Mouse (Mus musculus) hindbrain, embryonic 12.5 days (tissue): ENCODE data around the gene Tomm6. TPM values are rescaled to one million over a fixed set of nuclear protein-coding genes. Genes with fewer than 3 reads are reported as not detected.

Source experiments
- ATAC-seq: fragments of 200-750 bp; cut with Nextera tagmentation; 2 replicates; pipeline ENCODE4 v1.8.0; 2017; ENCODE audit warnings: moderate TSS enrichment; ENCODE audit not compliant: low FRiP score
- H3K27ac ChIP-seq: fragments of 300-500 bp; sonication (generic); 2 replicates; pipeline ENCODE4 v1.5.1; 2016; ENCODE audit warnings: mild to moderate bottlenecking
- H3K27me3 ChIP-seq: fragments of 300-500 bp; sonication (generic); 2 replicates; pipeline ENCODE4 v1.6.1; 2016; ENCODE audit warnings: mild to moderate bottlenecking
- H3K36me3 ChIP-seq: fragments of 300-500 bp; sonication (generic); 2 replicates; pipeline ENCODE4 v1.6.1; 2016; ENCODE audit warnings: mild to moderate bottlenecking
- H3K4me1 ChIP-seq: fragments of 300-500 bp; sonication (generic); 2 replicates; pipeline ENCODE4 v1.6.1; 2016
- H3K4me2 ChIP-seq: fragments of 300-500 bp; sonication (generic); replicated peaks from 2 replicates; pipeline ENCODE4 v1.6.1; 2016; ENCODE audit warnings: mild to moderate bottlenecking
- H3K4me3 ChIP-seq: fragments of 300-500 bp; sonication (generic); 2 replicates; pipeline ENCODE4 v1.5.1; 2016; ENCODE audit warnings: mild to moderate bottlenecking
- H3K9ac ChIP-seq: fragments of 300-500 bp; sonication (generic); 2 replicates; pipeline ENCODE4 v1.6.1; 2016; ENCODE audit warnings: mild to moderate bottlenecking, moderate library complexity
- H3K9me3 ChIP-seq: fragments of 300-500 bp; sonication (generic); replicated peaks from 2 replicates; pipeline ENCODE4 v1.6.1; 2016; ENCODE audit warnings: mild to moderate bottlenecking
- WGBS: fragments of 180-500 bp; shearing (Covaris S2); methylation state at CpG from one replicate; pipeline ENCODE4 v1.1.7; 2016; 5-methylcytosine and 5-hydroxymethylcytosine counted together
- polyA plus RNA-seq: library from polyadenylated mRNA; unstranded; fragments of >200 nt; fragmentation: Nextera tagmentation; extraction: Ambion mirVana; gene quantifications from 2 replicates; pipeline ENCODE4 v1.2.1, GENCODE M21; 2016

The Tomm6 gene
- polyA plus RNA-seq, 1 experiment from 2014 or later, result 339 TPM

DNA sequence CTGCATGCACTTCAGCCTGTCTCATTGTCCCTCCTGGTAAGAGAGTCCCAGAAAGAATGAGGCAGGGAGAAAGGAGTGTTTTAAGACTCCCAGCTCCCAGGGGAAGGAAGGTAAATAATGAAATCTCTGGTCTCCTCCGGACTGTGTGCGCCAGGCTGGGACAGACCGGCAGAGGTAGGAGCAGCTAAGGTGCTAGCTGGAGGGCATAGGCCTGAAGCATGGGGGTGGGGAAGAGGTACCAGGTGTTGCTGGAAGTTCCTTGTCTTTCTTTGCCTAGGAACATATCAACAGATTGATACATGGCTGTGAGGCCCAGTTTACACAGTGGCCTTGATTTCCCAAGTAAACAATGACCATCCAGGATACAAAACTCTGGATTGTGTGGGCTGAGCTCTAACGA, 20.8 kb upstream of the Tomm6 start:
- Histone ChIP-seq H3K27ac (no peak overlapping the region), H3K27me3 (no peaks in the 10 kb centered on the region), H3K4me3 (no peak overlapping the region), H3K4me1 (0 out of 2 replicates have a peak, but pooled peaks cover 2% of the 10 kb centered on the region), H3K9ac (no peak overlapping the region), H3K4me2 (no peak overlapping the region), H3K9me3 (no peaks in the 10 kb centered on the region), H3K36me3 (no peaks in the 10 kb centered on the region)
- no peak for ATAC-seq
- 66% methylated on average over 4 of the region's 4 CpGs for WGBS

DNA sequence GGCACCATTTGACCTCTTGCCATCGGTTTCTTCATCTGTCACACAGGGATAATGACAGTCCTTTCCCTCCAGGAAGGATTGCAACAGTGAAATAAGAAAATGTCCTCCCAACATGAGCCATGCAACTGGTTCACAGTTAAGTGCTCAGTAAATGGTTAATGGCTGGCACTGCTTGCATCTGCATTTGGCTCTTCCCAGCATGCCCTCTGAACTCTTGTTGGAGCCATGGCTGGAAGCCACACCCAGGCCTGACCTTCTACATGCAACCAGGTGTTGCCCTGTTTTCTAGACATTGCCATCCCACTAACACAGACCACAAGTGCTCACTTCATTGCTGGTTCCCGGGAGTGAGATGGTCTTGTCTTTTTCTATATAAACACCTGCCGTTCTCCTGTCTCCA, 19.8 kb upstream of the Tomm6 start:
- H3K9ac ChIP-seq, result no peak overlapping the region
- H3K4me3 ChIP-seq, result no peak overlapping the region
- no peaks in the 10 kb centered on the region for H3K9me3 ChIP-seq
- 0 out of 2 replicates have a peak, but pooled peaks cover 9% of the 10 kb centered on the region for H3K36me3 ChIP-seq
- ATAC-seq, result no peak
- H3K4me1 ChIP-seq, result 0 out of 2 replicates have a peak, but pooled peaks cover 2% of the 10 kb centered on the region
- 83% methylated on average over 3 of the region's 3 CpGs for whole genome bisulfite sequencing
- H3K27me3 ChIP-seq, result peaks cover 9% of the 10 kb centered on the region
- H3K4me2 ChIP-seq, result no peak overlapping the region
- no peak overlapping the region for H3K27ac ChIP-seq

DNA sequence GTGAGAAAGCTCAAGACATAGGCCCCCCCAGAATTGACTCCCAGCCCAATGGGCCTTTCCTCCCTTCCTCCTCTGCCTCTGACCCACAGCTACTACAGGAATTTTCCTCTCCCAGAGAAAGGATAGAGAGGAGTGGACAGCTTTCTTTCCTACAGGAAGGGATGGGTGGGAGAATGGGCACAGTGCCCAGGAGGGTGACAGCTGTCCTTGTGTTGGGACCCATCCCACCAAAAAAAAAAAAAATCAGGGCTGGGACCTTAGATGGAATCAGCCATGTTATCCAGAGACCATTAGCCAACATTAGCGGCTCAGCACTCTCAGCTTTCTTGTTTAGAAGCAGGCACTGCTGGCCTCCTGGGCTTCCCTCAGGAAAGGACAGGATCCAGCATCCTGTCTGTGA, 18.0 kb upstream of the Tomm6 start:
- 65% methylated on average over 1 of the region's 1 CpGs for WGBS
- no peak overlapping the region for H3K4me2 ChIP-seq
- ATAC-seq, result no peak

GRCm38 (mm10) chr17:47704692-47705091, 16.5 kb upstream of the Tomm6 start:
- no peak overlapping the region for H3K4me3 ChIP-seq
- H3K4me1 ChIP-seq, result no peaks in the 10 kb centered on the region
- H3K36me3 ChIP-seq, result peaks cover 32% of the 10 kb centered on the region
- H3K27ac ChIP-seq, result no peak overlapping the region
- ATAC-seq, result no peak
- no peak overlapping the region for H3K9ac ChIP-seq
- no peaks in the 10 kb centered on the region for H3K9me3 ChIP-seq
- 79% methylated on average over 4 of the region's 4 CpGs for WGBS
- peaks cover 22% of the 10 kb centered on the region for H3K27me3 ChIP-seq
- H3K4me2 ChIP-seq, result no peak overlapping the region

More for the DNA sequence above, 18.0 kb upstream of the Tomm6 start:
- Histone ChIP-seq H3K9ac (no peak overlapping the region), H3K27me3 (peaks cover 22% of the 10 kb centered on the region), H3K27ac (no peak overlapping the region), H3K9me3 (no peaks in the 10 kb centered on the region), H3K36me3 (peaks cover 20% of the 10 kb centered on the region; the same call in 1 of the 2 replicates), H3K4me3 (no peak overlapping the region), H3K4me1 (no peaks in the 10 kb centered on the region)

- ATAC-seq, result no peak
- 29% methylated on average over 20 of the region's 20 CpGs for WGBS
Measured at GRCm38 (mm10) chr17:47703556-47703955, 15.4 kb upstream of the Tomm6 start.

DNA sequence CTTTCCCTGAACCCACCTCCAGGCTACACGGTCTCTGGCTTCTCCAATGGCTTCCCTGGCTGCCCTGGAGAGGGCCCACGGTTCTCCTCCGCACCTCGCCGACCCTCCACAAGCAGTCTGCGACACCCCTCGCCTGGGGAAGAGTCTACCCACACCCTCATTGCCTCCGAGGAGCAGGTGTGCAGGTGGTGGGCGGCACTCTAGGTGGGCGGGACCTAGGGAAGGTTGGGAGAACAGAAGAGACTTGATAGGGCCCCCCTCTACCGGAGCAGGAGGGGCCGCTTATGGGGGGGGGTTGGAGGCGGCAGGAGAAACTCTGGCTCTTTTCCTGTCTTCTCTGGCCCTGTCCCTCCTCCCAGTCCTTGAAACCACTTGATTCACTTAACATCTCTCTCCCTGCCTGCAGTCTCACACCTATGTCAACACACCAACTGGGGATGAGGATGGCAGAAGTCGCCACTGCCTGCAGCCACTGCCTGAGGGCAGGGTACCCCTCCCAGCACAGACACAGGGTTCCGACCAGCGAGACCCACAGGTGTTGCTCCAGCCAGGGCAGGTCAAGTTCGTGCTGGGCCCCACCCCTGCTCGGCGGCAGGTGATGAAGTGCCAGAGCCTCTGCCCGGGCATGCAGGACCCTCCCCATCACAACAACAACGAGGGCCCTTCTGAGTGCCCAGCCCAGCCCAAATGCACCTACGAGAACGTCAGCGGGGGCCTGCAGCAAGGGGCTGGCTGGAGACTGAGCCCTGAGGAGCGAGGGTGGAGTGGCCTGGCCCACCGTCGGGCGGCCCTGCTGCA, 14.6 kb upstream of the Tomm6 start:
- Histone ChIP-seq H3K4me3 (no peak overlapping the region), H3K27ac (no peak overlapping the region), H3K9me3 (no peaks in the 10 kb centered on the region), H3K27me3 (peaks cover 22% of the 10 kb centered on the region), H3K9ac (no peak overlapping the region), H3K4me1 (no peaks in the 10 kb centered on the region), H3K36me3 (peaks cover 46% of the 10 kb centered on the region), H3K4me2 (no peak overlapping the region)
- ATAC-seq, result no peak
- 43% methylated on average over 28 of the region's 28 CpGs for WGBS

More at GRCm38 (mm10) chr17:47703556-47703955, 15.4 kb upstream of the Tomm6 start:
- Histone ChIP-seq H3K27me3 (peaks cover 22% of the 10 kb centered on the region), H3K4me2 (no peak overlapping the region), H3K9ac (no peak overlapping the region), H3K4me3 (no peak overlapping the region), H3K9me3 (no peaks in the 10 kb centered on the region), H3K36me3 (peaks cover 41% of the 10 kb centered on the region), H3K27ac (no peak overlapping the region), H3K4me1 (no peaks in the 10 kb centered on the region)

DNA sequence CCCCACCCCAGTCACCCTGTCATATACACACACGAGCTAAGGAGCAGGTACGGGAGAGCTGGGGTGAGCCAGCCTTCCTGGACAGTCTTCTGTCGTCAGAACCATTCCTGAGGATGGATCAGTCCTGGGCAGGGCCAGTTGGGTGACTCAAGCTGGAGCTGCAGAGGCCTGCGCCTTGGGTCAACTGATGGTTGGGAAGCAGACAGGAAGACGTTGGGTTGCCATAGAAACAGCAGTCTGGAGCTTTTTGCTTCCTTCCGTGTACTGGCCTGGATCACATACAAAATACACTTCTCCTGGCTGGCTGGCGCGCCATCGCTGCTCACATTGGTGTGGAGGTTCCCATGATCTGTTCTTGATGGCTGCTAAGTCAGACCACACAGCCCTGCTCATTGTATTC, 13.6 kb upstream of the Tomm6 start:
- Histone ChIP-seq H3K27me3 (peaks cover 22% of the 10 kb centered on the region), H3K9me3 (no peaks in the 10 kb centered on the region), H3K27ac (no peak overlapping the region), H3K4me1 (no peaks in the 10 kb centered on the region), H3K36me3 (peaks cover 46% of the 10 kb centered on the region), H3K4me2 (no peak overlapping the region), H3K9ac (no peak overlapping the region), H3K4me3 (no peak overlapping the region)
- WGBS, result 73% methylated on average over 9 of the region's 9 CpGs
- ATAC-seq, result no peak

DNA sequence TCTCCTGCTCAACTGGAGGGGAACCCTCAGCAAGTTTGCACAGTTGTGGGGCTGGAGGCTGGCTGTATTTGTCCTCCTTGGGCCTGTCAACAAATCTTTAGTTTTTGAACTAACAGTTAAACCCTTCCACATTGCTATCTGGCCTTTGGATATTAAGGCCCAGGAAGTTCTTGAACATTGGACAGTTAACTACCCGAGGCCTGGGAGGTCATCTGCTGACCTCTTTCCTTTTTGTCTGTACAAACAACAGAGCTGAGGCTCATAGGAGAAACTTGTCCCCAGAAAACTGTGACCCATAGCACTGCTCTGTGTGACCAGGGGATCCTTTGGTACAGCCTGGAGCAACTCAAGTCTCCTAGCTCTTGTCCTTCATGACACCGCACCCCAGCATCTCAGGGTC, 10.9 kb upstream of the Tomm6 start:
- Histone ChIP-seq H3K27me3 (peaks cover 22% of the 10 kb centered on the region), H3K4me2 (no peak overlapping the region), H3K4me3 (no peak overlapping the region), H3K9ac (no peak overlapping the region), H3K9me3 (no peaks in the 10 kb centered on the region), H3K4me1 (peaks cover 9% of the 10 kb centered on the region), H3K27ac (no peak overlapping the region), H3K36me3 (peaks cover 46% of the 10 kb centered on the region)
- 74% methylated on average over 2 of the region's 2 CpGs for WGBS
- ATAC-seq, result no peak

- H3K4me2 ChIP-seq, result no peak overlapping the region
- H3K9me3 ChIP-seq, result no peaks in the 10 kb centered on the region
- H3K36me3 ChIP-seq, result peaks cover 38% of the 10 kb centered on the region
- peaks cover 13% of the 10 kb centered on the region for H3K4me1 ChIP-seq
- H3K27ac ChIP-seq, result no peak overlapping the region
- ATAC-seq, result no peak
- peaks cover 18% of the 10 kb centered on the region for H3K27me3 ChIP-seq
- H3K4me3 ChIP-seq, result no peak overlapping the region
- WGBS, result 90% methylated on average over 10 of the region's 10 CpGs
- H3K9ac ChIP-seq, result no peak overlapping the region
Measured at GRCm38 (mm10) chr17:47698156-47698555, 10.0 kb upstream of the Tomm6 start.

DNA sequence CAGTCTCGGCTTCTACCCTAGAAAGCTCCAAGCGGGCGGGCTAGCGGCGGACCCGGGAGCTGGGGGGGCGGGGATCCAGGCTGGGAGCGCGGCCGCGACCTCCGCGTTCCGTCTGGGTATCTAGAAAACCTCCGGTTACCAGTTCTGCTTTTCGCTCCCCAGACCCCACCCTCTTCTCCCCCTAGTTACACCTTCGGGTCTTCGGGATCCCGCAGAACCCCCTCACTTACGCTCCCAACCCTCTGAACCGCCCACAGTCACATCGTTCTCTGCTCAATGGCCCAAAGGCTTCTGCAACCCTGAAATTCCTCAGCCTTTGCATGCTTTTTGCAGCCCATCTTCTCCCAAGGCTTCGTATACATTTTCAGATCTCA, 7.1 kb upstream of the Tomm6 start:
- H3K27me3 ChIP-seq, result peaks cover 6% of the 10 kb centered on the region; the same call in 1 of the 2 replicates
- peak overlapping the region; percentile 70 for H3K4me2 ChIP-seq
- ATAC-seq, result peak; percentile 18
- H3K9me3 ChIP-seq, result no peaks in the 10 kb centered on the region
- peaks cover 20% of the 10 kb centered on the region for H3K36me3 ChIP-seq
- peak overlapping the region; percentile 84 for H3K9ac ChIP-seq
- WGBS, result 3% methylated on average over 22 of the region's 23 CpGs
- peak overlapping the region; percentile 74 for H3K4me3 ChIP-seq
- H3K27ac ChIP-seq, result peak overlapping the region; percentile 74; the same call in 1 of the 2 replicates
- H3K4me1 ChIP-seq, result peaks cover 13% of the 10 kb centered on the region

DNA sequence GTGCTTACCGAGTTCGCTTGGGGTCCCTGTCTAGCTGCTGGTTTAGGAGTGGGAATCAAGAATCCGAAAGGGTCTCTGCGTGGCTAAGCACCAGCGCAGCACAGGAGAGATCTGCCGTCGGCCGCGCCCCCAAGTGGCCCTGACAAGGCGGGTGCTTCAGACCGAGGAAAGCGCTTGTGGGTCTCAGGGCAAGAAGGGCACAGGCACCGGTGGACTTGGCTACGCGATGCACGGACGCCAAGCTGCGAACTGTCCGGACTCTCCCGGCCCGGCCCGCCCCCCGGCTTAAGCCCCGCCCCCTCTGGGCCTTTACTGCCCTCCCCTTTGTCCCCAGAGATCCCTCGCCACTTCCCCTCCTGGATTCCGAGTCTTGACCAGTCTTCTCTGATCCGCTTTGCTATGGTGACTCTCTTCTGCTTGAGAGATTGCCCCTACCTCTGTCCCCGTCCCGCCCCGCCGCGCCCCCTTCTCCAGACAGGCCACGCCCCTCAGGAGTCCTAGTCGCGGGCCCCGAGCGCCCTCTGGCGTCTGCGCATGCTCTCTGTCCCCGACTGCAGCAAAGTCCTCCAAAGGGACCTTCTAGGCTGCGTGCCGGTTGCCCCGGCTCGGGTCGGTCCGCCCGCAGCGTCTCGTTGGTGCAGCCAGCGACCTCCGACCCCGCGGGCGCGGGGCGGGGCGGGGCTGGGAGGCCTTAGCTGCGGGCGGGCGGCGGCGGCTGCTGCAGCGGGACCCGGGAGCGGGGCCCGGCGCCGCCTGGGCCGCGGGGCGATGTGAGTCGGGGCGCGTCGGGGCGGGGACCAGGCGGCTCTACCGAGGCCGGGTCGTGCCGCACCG, 6.5 kb upstream of the Tomm6 start, which contains the start of gene Prickle4:
Prickle4 (minus strand) TSS at position 234 of the 834 bp plus-strand sequence.
- peaks cover 14% of the 10 kb centered on the region; the same call in 1 of the 2 replicates for H3K36me3 ChIP-seq

GRCm38 (mm10) chr17:47694442-47694502, 6.1 kb upstream of the Tomm6 start, which contains the start of gene Gm21981:
Gene Gm21981 (minus strand): TSS chr17:47694455.
- WGBS, result 2% methylated on average over 3 of the region's 3 CpGs
- ATAC-seq, result no peak
- H3K9me3 ChIP-seq, result no peaks in the 10 kb centered on the region
- H3K36me3 ChIP-seq, result peaks cover 10% of the 10 kb centered on the region; the same call in 1 of the 2 replicates
- H3K4me3 ChIP-seq, result peak within 1 kb of the TSS; percentile 74
- H3K4me1 ChIP-seq, result peaks cover 17% of the 10 kb centered on the region
- peak within 1 kb of the TSS; percentile 84 for H3K9ac ChIP-seq
- peak within 1 kb of the TSS; percentile 74 for H3K27ac ChIP-seq
- H3K27me3 ChIP-seq, result peaks cover 7% of the 10 kb centered on the region; the same call in 1 of the 2 replicates
- H3K4me2 ChIP-seq, result peak within 1 kb of the TSS; percentile 70

More for the DNA sequence above, 6.5 kb upstream of the Tomm6 start, which contains the start of gene Prickle4:
- peak within 1 kb of the TSS; percentile 74 for H3K27ac ChIP-seq
- H3K9me3 ChIP-seq, result no peaks in the 10 kb centered on the region
- H3K4me2 ChIP-seq, result peak within 1 kb of the TSS; percentile 70
- WGBS, result under 1% methylated on average over 74 of the region's 82 CpGs
- H3K27me3 ChIP-seq, result peaks cover 7% of the 10 kb centered on the region; the same call in 1 of the 2 replicates
- peak within 1 kb of the TSS; percentile 84 for H3K9ac ChIP-seq
- H3K4me3 ChIP-seq, result peak within 1 kb of the TSS; percentile 74
- ATAC-seq, result peak; percentile 96
- peaks cover 13% of the 10 kb centered on the region for H3K4me1 ChIP-seq
